Mouse (Mus musculus) hindlimb bud, embryonic 11.5 days (tissue): Measurements from ENCODE around the gene Ccr1.
"Not testable (repeated sequence)": the region's sequence is repeated elsewhere in the genome, so short reads cannot be mapped to it uniquely, and the experiment has no call there.

Experiments
- DNase-seq: peaks from one replicate; pipeline ENCODE4 v3.0.0-alpha.2; 2012; ENCODE audit warnings: low read depth, low spot score; ENCODE audit errors: extremely low spot score

The Ccr1 gene

DNA sequence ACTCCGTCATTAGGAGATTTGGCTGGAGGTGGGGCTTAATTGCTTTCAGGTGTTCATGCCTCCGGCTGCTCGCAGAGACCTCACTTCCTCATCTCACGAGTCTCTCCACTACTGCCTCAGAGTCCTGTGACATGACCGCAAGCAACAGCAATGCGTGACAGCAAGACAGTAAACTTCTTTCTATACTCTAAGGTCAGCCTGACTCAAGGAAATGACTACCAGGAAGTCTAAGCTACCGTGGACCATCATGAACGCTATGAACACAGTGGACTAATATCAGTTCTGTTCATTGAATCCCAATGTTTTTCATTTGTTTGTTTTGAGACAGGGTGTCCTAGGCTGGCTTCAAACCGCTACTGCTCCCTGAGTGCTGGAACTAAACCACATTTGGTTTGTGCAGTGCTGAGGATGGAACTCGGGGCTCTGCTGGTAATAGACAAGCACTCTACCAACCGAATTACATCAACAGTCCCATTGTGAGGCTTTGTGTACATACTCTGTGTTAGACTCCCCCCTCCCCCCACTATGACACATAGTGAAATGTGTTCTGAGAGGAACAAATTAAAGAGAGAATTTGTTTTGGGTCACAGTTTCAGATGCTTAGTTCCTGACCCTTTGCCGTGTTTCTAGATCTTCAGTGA, 40.3 kb downstream of the Ccr1 start:
- no peak for DNase-seq

DNA sequence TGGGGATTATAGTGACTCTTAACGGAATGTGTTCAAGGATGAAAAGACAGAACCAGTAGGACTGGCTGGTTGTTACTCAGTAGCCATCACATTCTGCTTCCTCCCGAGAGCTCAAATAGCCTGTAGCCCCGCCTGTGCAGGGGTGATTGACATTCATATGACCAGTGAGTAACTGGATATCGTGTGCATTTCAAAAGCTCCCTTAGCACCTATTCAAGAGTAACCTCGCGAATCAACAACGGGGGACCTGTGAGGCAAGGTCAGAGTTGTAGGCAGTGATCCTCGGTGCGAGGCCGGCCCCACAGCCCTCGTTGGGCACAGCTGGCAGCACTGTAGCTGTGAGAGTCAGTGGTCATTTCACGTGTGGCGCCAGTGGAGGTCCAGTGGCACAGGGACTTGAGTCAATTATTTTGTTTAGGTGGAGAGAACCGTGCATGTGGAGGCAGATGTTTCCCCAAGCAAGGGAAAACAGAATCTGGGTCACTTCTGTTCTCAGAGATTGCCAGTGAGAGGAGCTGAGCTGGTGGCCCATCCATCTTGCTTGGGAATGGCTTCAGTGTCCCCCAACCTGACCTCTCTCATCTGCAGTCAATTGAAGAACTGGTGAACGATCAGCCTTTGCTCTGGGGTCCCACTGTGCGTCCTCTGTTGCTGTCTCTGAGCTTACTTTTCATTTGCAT, 41.1 kb downstream of the Ccr1 start:
- DNase-seq: no peak

DNA sequence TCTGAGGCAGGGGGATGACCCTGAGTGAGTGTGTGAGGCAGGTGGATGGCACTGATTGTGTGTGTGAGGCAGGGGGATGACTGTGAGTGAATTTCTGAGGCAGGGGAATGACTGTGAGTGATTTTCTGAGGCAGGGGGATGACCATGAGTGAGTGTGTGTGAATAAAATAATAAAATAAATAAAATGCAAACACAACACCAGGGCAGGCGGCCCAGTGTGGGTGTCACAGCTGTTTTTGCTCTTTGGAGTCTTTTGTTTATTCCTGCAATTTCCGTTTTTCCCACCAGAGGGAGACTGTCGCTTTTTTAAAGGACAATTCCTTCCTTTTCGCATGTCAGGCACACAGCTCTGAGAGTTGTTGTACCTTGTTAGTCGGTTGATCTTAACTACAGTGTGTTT, 42.5 kb downstream of the Ccr1 start:
- DNase-seq: peak; percentile 73

DNA sequence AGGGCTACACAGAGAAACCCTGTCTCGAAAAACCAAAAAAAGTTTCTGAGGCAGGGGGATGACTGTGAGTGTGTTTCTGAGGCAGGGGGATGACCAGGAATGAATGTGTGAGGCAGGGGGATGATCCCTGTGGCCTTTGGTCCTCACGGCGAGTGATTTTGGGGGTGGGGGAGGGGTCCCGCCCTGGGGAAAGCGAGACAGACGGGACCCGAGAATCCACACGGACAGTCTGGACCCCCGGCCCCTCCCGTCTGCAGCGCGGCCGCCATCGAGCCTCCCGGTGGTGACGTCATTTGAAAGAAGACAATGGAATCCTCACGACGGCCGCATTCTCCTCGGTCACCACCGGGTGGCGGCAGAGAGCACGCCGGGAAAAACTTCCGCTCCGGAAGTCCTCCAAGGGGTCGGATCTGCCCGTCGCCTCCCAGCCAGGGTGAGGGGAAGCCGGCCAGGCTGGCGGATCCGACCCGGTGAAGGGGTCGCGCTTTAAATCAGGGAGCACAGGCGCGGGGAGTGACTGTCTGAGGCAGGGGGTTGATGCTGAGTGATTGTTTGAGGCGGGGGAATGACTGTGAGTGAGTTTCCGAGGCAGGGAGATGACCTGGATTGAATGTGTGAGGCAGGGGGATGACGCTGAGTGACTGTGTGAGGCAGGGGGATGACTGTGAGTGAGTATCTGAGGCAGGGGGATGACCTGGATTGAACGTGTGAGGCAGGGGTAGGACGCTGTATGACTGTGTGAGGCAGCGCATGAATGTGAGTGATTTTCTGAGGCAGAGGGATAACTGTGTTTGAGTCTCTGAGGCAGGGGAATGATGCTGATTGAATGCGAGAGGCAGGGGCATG, 43.2 kb downstream of the Ccr1 start:
- no peak for DNase-seq

DNA sequence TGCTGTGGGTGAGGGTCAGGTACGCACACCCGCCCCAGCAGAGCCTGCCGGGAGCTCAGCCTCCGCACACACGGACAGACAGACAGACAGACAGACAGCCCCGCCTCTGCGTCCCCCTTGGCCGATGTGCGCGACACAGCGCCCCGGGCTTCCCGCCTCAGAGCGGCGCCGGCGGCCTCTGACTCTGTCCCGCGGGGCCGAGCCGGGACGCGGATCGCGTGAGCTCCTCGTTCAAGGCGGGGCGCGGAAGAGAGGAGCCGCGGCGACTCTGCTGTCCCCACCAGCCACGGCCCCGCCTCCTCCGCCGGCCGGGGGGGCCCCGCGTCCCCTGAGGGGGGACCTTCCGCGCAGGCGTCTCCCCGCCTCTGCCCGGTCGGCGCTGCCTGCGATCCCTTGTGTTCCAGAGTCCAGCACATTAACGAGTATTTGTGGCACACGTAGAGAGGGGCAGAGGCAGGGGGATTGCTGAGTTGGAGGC, 43.9 kb downstream of the Ccr1 start:
- DNase-seq: no peak

DNA sequence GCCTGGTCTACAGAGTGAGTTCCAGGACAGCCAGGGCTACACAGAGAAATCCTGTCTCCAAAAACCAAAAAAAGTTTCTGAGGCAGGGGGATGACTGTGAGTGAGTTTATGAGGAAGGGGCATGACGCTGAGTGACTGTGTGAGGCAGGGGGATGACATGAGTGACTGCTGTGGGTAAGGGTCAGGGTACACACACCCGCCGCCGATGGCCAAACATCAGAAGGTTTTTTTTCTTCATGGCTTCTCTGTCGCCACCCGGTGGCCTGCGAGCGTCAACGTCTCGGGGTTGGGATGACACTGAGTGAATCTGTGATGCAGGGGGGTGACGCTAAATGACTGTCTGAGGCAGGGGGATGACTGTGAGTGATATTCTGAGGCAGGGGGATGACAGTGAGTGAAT, 44.5 kb downstream of the Ccr1 start:
- DNase-seq: not testable (repeated sequence)

DNA sequence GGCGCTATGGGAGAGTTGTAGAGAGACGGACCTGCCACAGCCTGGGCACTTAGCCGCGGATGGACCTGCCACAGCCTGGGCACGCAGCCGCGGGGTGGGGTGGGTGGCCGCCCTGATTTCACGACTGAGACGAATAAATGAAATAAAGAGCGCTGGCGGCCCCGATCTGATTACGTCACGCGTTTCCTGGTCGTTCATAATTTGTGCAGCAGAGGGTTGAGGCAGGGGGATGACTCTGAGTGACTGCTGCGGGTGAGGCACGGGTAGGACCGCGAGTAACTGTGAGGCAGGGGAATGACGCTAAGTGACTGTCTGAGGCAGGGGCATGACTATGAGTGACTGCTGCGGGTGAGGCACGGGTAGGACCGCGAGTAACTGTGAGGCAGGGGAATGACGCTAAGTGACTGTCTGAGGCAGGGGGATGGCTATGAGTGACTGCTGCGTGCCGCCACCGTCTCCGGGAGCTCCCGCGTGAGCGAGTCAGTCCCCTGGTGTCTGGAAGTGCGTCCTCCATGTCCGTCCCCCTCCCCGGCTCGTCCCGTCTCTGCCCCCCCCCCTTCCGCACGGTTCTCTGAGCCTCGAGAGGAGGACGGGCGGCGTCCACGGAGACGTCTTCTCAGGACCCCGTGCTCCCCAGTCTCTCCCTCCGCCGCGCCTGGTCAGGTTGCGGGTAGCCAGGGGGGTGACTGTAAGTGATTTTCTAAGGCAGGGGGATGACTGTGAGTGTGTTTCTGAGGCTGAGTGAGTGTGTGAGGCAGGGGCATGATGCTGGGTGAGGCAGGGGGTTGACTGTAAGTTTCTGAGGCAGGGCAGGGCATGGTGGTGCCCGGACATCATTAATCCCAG, 45.1 kb downstream of the Ccr1 start:
- DNase-seq: no peak
